Mouse (Mus musculus): Measurements from ENCODE around the gene Galnt16. TPM values are rescaled to one million over a fixed set of nuclear protein-coding genes. Genes with fewer than 3 reads are reported as not detected.

Galnt16 gene
- total RNA-seq, 2 experiments from 2014 or later: 126 to 127 TPM

DNA sequence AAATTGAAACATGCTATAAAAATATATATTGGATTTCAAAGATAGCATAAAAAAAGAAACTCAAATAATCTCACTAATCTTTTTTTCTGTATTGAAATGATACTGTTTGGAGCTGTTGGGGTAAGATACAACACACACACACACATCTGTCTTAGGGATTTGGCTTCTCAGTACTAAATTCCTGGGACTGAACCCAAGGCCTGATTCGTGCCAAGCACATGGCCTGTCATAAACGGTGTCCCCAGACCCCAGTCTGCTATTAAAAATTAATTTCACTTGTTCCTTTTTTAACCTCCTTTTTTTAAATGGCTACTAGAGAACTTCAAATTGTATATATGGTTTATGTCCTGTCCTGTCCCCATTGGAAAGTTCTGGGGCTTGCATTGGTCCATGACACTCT, 12.0 kb downstream of the Galnt16 start:
- no peak for DNase-seq (ENCODE audit: low spot score in 2 of 2)

DNA sequence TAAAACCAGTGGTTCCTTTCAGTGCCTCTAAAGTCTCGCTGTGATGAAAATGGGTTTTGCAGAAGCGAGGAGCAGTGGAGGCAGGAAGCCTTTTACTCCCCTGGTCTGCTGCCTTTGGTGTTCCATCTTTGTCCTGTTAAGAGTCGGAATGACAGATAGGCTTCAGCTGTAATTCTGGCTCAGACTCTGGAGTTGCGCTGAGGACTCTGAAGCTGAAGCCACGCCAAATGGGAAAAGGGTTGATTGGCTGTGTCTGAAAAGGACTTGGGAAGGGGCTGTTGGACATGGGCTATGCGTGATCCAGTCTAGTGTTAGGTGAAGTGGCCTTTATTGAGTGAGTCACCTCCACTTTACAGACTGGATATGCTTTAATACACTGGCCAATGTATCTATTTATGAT, 12.6 kb downstream of the Galnt16 start:
- DNase-seq (ENCODE audit: low spot score in 2 of 2): no peak

- DNase-seq (ENCODE audit: low spot score in 2 of 2): no peak
Measured at GRCm38 (mm10) chr12:80531585-80531984, 13.5 kb downstream of the Galnt16 start.

DNA sequence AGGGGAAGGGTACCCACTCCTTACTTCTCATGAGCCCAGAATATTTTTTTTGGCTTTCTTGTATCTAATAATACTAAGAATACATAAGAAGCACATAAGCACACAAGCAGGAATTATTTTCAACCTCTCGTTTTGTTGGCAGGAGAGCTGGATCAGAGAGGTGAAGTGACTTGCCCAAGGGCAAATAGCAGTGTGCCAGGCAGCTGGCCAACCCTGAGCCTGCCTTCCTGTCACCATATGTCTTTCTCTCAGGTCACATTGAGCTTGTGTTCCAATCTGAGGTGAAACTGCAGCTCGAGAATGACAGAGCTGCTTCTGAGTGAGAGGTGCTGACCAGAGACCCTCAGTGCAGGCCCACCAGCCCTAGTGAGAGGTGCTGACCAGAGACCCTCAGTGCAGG, 15.8 kb downstream of the Galnt16 start:
- DNase-seq (ENCODE audit: low spot score in 2 of 2): no peak

DNA sequence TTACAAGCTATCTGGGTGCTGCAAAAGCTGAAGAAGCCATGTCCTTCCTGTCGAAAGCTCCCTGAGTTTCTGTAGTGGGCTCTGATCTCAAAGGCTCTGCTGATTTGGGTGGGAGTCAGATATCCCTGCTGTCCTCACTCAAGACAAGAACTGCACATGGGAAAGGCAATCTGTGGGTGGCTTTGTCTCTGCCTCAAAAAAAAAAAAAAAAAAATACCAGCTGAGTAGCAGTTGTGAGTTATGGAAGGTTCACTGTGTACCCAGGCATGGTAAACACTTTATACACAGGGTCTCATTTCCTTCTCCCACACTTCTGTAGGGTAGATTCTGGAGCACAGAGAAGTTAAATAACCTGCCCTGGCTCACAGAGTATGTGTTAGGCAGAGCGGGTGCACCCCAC, 19.2 kb downstream of the Galnt16 start:
- DNase-seq (ENCODE audit: low spot score in 2 of 2): no peak

DNA sequence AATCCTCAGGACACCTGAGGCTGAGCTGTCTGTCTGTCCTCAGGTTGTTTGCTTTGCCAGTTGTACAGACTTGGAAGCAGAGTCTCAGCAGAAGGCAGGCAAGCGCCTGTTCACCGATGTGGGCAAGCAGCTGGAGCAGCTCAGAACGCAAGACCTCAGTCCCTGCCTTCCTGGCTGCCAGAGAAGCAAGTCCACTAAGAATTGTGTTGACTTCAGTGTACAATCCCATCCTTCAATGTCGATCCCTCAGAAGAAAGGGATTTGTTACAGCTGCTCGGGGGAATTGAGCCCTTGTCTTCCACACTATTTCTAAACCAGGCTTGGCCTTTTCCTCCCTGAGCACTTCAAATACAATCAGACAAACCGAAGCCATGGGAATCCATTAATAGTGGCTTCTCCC, 20.2 kb downstream of the Galnt16 start:
- DNase-seq (ENCODE audit: low spot score in 2 of 2): no peak

GRCm38 (mm10) chr12:80545310-80545709, 27.2 kb downstream of the Galnt16 start:
- DNase-seq (ENCODE audit: low spot score in 2 of 2): no peak

GRCm38 (mm10) chr12:80549646-80550045, 31.6 kb downstream of the Galnt16 start:
- DNase-seq (ENCODE audit: low spot score in 2 of 2): peak in 1 of 2 experiments; percentile 65

GRCm38 (mm10) chr12:80553157-80553556, 35.1 kb downstream of the Galnt16 start:
- DNase-seq (ENCODE audit: low spot score in 2 of 2): no peak

GRCm38 (mm10) chr12:80554312-80554711, 36.2 kb downstream of the Galnt16 start:
- DNase-seq (ENCODE audit: low spot score in 2 of 2): no peak

- DNase-seq (ENCODE audit: low spot score in 2 of 2): no peak
Measured at GRCm38 (mm10) chr12:80561904-80562303, 43.8 kb downstream of the Galnt16 start.

GRCm38 (mm10) chr12:80562793-80563192, 44.7 kb downstream of the Galnt16 start:
- DNase-seq (ENCODE audit: low spot score in 2 of 2): no peak

- no peak for DNase-seq (ENCODE audit: low spot score in 2 of 2)
Measured at GRCm38 (mm10) chr12:80564990-80565389, 46.9 kb downstream of the Galnt16 start.

GRCm38 (mm10) chr12:80565793-80566192, 47.7 kb downstream of the Galnt16 start:
- DNase-seq (ENCODE audit: low spot score in 2 of 2): no peak

DNA sequence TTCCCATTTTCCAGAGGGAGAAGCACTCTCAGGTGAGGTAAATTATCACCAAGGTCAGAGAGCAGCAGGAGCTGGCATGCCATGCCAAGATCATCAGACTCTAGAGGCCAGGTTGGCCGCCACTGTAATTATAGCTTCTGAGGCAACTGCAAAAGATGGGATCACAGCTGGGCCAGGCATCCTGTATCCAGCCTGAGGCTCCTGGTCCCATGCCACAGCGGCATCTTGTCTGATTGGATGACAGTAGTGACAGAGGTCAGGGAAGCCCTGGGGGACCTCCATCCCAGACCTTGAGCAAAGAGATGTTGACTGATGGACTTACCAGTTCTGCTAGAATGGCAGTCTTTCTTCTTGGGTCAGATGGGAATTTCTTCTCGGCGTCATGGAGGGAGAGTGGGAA, 48.4 kb downstream of the Galnt16 start:
- no peak for DNase-seq (ENCODE audit: low spot score in 2 of 2)

- peak; percentile 38 to 80 for DNase-seq (ENCODE audit: low spot score in 2 of 2)
Measured at GRCm38 (mm10) chr12:80567375-80567774, 49.3 kb downstream of the Galnt16 start.

DNA sequence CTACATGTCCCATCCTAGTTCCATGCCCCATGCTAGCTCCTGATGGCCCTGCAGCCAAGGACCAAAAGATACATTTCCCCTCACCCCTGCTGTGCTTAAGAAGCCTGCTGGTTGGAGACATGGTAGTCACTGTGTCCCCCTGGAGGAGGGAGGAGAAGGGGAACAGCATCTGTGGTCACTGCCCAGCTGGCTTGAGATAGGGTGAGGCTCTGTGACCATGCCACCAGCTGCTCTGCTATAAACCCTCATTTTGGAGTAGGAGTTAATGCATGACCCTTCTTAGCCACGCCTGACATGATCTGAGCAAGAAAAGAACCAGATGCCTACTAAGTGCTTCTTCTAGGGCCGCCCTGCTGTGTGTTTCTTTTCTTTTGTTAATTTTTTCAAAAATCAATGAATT, 51.5 kb downstream of the Galnt16 start:
- DNase-seq (ENCODE audit: low spot score in 2 of 2): no peak

- no peak for DNase-seq (ENCODE audit: low spot score in 2 of 2)
Measured at GRCm38 (mm10) chr12:80574318-80574717, 56.2 kb downstream of the Galnt16 start.

DNA sequence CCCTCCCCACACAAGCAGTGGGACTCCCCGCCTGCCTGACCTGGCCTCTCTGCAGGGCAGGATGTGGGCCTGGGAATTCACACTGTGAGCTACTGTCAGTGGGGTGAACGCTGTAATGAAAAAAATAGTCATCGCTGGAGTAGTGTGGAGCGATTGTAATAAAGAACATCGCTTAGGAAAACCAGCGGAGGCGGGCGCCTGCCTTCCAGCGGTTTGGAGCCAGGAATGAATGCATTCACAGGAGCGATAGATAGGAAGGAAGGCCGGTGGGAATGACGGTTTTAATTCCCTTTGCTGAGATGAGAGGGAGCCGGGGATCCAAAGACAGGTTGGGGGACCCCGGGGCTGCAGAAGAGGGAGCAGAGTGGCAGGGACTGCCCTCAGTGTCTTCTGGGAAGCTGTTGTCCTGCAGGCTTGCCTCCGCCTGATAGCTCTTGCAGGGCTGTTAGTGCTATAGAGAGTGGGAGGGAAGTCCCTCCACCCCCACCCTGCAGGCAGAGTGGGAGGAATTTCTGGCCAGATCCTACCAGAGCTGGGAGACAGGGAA, 56.8 kb downstream of the Galnt16 start:
- no peak for DNase-seq (ENCODE audit: low spot score in 2 of 2)

GRCm38 (mm10) chr12:80577049-80577448, 59.0 kb downstream of the Galnt16 start:
- DNase-seq (ENCODE audit: low spot score in 2 of 2): no peak

DNA sequence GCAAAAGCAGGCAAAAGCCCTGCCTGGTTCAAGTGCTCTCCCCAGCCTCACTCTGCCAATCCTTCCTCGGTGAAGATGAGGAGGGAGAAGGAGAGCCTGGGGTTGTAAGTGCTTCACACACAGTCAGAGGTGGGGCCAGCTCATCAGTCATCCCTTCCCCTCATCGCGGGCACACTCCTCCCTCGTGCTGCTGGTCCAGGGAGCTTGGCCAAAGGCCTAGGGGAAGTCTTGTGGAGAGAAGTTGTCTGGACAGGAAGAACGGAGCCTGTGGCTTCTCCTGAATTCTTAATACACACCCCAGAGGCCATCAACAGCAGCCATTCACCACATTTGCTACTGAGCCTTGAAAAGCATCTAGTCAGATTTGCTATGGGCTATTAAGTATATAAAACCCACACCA, 63.3 kb downstream of the Galnt16 start:
- no peak for DNase-seq (ENCODE audit: low spot score in 2 of 2)

DNA sequence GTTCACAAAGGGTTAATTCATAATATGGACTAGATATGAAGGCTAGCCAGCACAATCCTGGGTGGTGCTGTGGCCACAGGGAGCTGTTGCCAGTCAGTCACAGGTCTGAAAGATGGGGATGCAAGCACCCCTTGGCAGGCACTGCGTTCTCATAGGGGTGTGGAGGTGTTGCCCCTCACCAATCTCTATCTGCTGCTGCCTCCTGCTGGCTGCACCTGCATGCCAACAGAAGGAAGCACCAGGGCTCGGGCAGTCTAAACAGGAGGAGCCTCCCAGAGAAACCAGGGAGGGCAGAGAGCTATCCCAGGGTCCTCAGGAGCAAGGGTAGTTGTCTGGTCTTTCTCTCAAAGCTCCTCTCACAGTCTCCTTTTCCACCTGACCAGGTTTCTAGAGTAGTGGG, 66.9 kb downstream of the Galnt16 start:
- DNase-seq (ENCODE audit: low spot score in 2 of 2): no peak

DNA sequence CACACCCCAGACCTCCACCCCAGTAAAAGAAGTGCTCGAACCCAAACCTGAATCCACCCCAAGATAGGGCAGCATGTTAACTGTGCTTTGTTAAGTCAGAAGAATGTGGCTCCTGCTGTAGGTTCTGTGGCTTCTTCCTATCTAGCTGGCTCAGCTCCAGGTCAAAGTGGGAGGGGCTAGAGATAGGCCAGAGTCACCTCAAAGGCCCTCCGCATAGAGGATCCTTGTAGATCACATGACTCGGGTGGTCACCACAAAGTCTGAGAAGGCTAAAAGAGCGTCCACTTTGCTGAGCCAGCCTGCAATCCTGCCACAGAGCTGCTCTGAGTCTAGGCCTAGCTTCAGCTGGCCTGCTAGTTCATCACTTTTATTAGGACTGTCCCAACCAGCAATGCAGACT, 76.1 kb downstream of the Galnt16 start:
- DNase-seq (ENCODE audit: low spot score in 2 of 2): no peak

- no peak for DNase-seq (ENCODE audit: low spot score in 2 of 2)
Measured at GRCm38 (mm10) chr12:80594781-80595180, 76.7 kb downstream of the Galnt16 start.
